Mouse (Mus musculus) gastrocnemius, postnatal 10 days (tissue): ENCODE data around the gene Slc26a10. TPM values are rescaled to one million over a fixed set of nuclear protein-coding genes. Genes with fewer than 3 reads are reported as not detected.

ENCODE experiments used
- DNase-seq: peaks from one replicate; pipeline ENCODE4 v3.0.0; 2021; ENCODE audit warnings: mixed read lengths
- long read RNA-seq, 2 experiments: library from polyadenylated mRNA; stranded (forward); transcript quantifications; one replicate each; pipeline ENCODE4 v2.0.0; 2021
- total RNA-seq, 2 experiments: library from RNA; stranded (reverse); gene quantifications; 2 replicates each; pipeline ENCODE4 v1.2.3; 2021

The Slc26a10 gene
- 1 to 10 TPM; 3.0 to 6.1 TPM for total RNA-seq
- long read RNA-seq, experiment 1, result 0 reads
- long read RNA-seq, experiment 2, partial matches to known transcripts, result 0 of 2 reads
- long read RNA-seq, experiment 2, other reads (novel, unspliced or antisense), result 2 of 2 reads

GRCm38 (mm10) chr10:127179871-127180694, at the start of gene Slc26a10:
Gene Slc26a10 (minus strand): TSS chr10:127180645.
- DNase-seq, result no peak

GRCm38 (mm10) chr10:127228897-127229296, 48.5 kb upstream of the Slc26a10 start:
- no peak for DNase-seq

GRCm38 (mm10) chr10:127227163-127227562, 46.7 kb upstream of the Slc26a10 start:
- no peak for DNase-seq

GRCm38 (mm10) chr10:127226318-127226895, 46.0 kb upstream of the Slc26a10 start:
- DNase-seq, result no peak

GRCm38 (mm10) chr10:127225732-127226131, 45.3 kb upstream of the Slc26a10 start:
- DNase-seq, result no peak

GRCm38 (mm10) chr10:127225213-127225612, 44.8 kb upstream of the Slc26a10 start:
- DNase-seq, result no peak

GRCm38 (mm10) chr10:127218339-127218738, 37.9 kb upstream of the Slc26a10 start:
- DNase-seq, result no peak

- DNase-seq, result no peak
These were observed 36.7 kb upstream of the Slc26a10 start for GRCm38 (mm10) chr10:127217177-127217576.

GRCm38 (mm10) chr10:127216456-127216855, 36.0 kb upstream of the Slc26a10 start:
- no peak for DNase-seq

GRCm38 (mm10) chr10:127214422-127214803, 34.0 kb upstream of the Slc26a10 start:
- DNase-seq, result no peak

- no peak for DNase-seq
These were observed 33.4 kb upstream of the Slc26a10 start for GRCm38 (mm10) chr10:127213704-127214421.

GRCm38 (mm10) chr10:127213272-127213671, 32.8 kb upstream of the Slc26a10 start:
- no peak for DNase-seq

- peak; percentile 87 for DNase-seq
These were observed 31.0 kb upstream of the Slc26a10 start, which contains the start of gene Pip4k2c for GRCm38 (mm10) chr10:127211414-127211854. Gene Pip4k2c (minus strand): TSS chr10:127211585.

- DNase-seq, result no peak
These were observed 30.5 kb upstream of the Slc26a10 start for GRCm38 (mm10) chr10:127210961-127211405.

- DNase-seq, result no peak
These were observed 29.6 kb upstream of the Slc26a10 start for GRCm38 (mm10) chr10:127209928-127210570.

GRCm38 (mm10) chr10:127208921-127209320, 28.5 kb upstream of the Slc26a10 start:
- no peak for DNase-seq

GRCm38 (mm10) chr10:127205373-127205772, 24.9 kb upstream of the Slc26a10 start:
- DNase-seq, result no peak

- no peak for DNase-seq
These were observed 24.1 kb upstream of the Slc26a10 start for GRCm38 (mm10) chr10:127204589-127204988.

GRCm38 (mm10) chr10:127203106-127203505, 22.7 kb upstream of the Slc26a10 start:
- no peak for DNase-seq

GRCm38 (mm10) chr10:127200279-127200678, 19.8 kb upstream of the Slc26a10 start:
- DNase-seq, result no peak

GRCm38 (mm10) chr10:127199474-127199873, 19.0 kb upstream of the Slc26a10 start:
- no peak for DNase-seq

GRCm38 (mm10) chr10:127199068-127199467, 18.6 kb upstream of the Slc26a10 start:
- DNase-seq, result no peak
